Mouse (Mus musculus) kidney, postnatal 36 days (tissue): ENCODE measurements around the gene Btn1a1.

ENCODE experiments used
- DNase-seq, 2 experiments: peaks; one replicate each; pipeline ENCODE4 v3.0.0; 2021 to 2022; ENCODE audit warnings: mixed read lengths in 2 of 2

Btn1a1 gene

GRCm38 (mm10) chr13:23465600-23466109 lies at the start of gene Btn1a1:
Gene Btn1a1 (minus strand): TSS chr13:23465901.
- DNase-seq: no peak

GRCm38 (mm10) chr13:23515281-23515680 lies 49.6 kb upstream of the Btn1a1 start:
- no peak for DNase-seq

- DNase-seq: no peak
These were observed 47.8 kb upstream of the Btn1a1 start for GRCm38 (mm10) chr13:23513517-23513916.

GRCm38 (mm10) chr13:23510127-23510526 lies 44.4 kb upstream of the Btn1a1 start:
- no peak for DNase-seq

- DNase-seq: no peak
These were observed 41.3 kb upstream of the Btn1a1 start for GRCm38 (mm10) chr13:23506819-23507515.

- peak in 1 of 2 experiments; percentile 6 for DNase-seq
These were observed 40.6 kb upstream of the Btn1a1 start for GRCm38 (mm10) chr13:23506351-23506750.

- no peak for DNase-seq
These were observed 40.1 kb upstream of the Btn1a1 start for GRCm38 (mm10) chr13:23505662-23506345.

- DNase-seq: peak in 1 of 2 experiments; percentile 39
These were observed 38.1 kb upstream of the Btn1a1 start for GRCm38 (mm10) chr13:23503797-23504196.

- DNase-seq: no peak
These were observed 37.2 kb upstream of the Btn1a1 start for GRCm38 (mm10) chr13:23502916-23503315.

- DNase-seq: no peak
These were observed 36.4 kb upstream of the Btn1a1 start for GRCm38 (mm10) chr13:23502031-23502567.

- DNase-seq: no peak
These were observed 35.8 kb upstream of the Btn1a1 start for GRCm38 (mm10) chr13:23501511-23501910.

GRCm38 (mm10) chr13:23500424-23501200 lies 34.9 kb upstream of the Btn1a1 start:
- peak in 1 of 2 experiments; percentile 34 for DNase-seq

GRCm38 (mm10) chr13:23499943-23500342 lies 34.2 kb upstream of the Btn1a1 start:
- DNase-seq: no peak

GRCm38 (mm10) chr13:23498653-23499052 lies 33.0 kb upstream of the Btn1a1 start:
- DNase-seq: no peak

- no peak for DNase-seq
These were observed 32.1 kb upstream of the Btn1a1 start for GRCm38 (mm10) chr13:23497656-23498321.

- DNase-seq: no peak
These were observed 29.8 kb upstream of the Btn1a1 start for GRCm38 (mm10) chr13:23495526-23495925.

- no peak for DNase-seq
These were observed 26.3 kb upstream of the Btn1a1 start for GRCm38 (mm10) chr13:23491990-23492389.

- no peak for DNase-seq
These were observed 25.6 kb upstream of the Btn1a1 start for GRCm38 (mm10) chr13:23491263-23491662.

- DNase-seq: no peak
These were observed 25.2 kb upstream of the Btn1a1 start for GRCm38 (mm10) chr13:23490863-23491262.

GRCm38 (mm10) chr13:23488400-23489322 lies 23.0 kb upstream of the Btn1a1 start, which contains the start of gene Btn2a2:
Gene Btn2a2 (minus strand): TSS chr13:23488857.
- DNase-seq: peak; percentile 62 to 65

- no peak for DNase-seq
These were observed 19.6 kb upstream of the Btn1a1 start for GRCm38 (mm10) chr13:23485271-23485670.
